Mouse (Mus musculus) midbrain, embryonic 15.5 days (tissue): ENCODE results near the gene Per1. TPM values are rescaled to one million over a fixed set of nuclear protein-coding genes. Genes with fewer than 3 reads are reported as not detected.
A peak's percentile ranks its signal among the peaks of the same experiment; 100 is the strongest.

Experiments
- ATAC-seq: fragments of 200-750 bp; cut with Nextera tagmentation; replicated peaks from 2 replicates; pipeline ENCODE4 v1.8.0; 2017; ENCODE audit warnings: moderate TSS enrichment
- H3K27ac ChIP-seq: fragments of 300-500 bp; sonication (generic); 2 replicates; pipeline ENCODE4 v1.5.1; 2015; ENCODE audit warnings: mild to moderate bottlenecking, inconsistent platforms
- H3K27me3 ChIP-seq: fragments of 300-500 bp; sonication (generic); replicated peaks from 2 replicates; pipeline ENCODE4 v1.6.1; 2015; ENCODE audit warnings: inconsistent platforms
- H3K36me3 ChIP-seq: fragments of 300-500 bp; sonication (generic); replicated peaks from 2 replicates; pipeline ENCODE4 v1.6.1; 2015; ENCODE audit warnings: inconsistent platforms
- H3K4me1 ChIP-seq: fragments of 300-500 bp; sonication (generic); 2 replicates; pipeline ENCODE4 v1.6.1; 2015; ENCODE audit warnings: inconsistent platforms
- H3K4me2 ChIP-seq: fragments of 300-500 bp; sonication (generic); 2 replicates; pipeline ENCODE4 v1.6.1; 2015; ENCODE audit warnings: inconsistent platforms, mild to moderate bottlenecking, moderate library complexity
- H3K4me3 ChIP-seq: fragments of 300-500 bp; sonication (generic); 2 replicates; pipeline ENCODE4 v1.5.1; 2015; ENCODE audit warnings: mild to moderate bottlenecking, inconsistent platforms
- H3K9ac ChIP-seq: fragments of 300-500 bp; sonication (generic); 2 replicates; pipeline ENCODE4 v1.6.1; 2015; ENCODE audit warnings: mild to moderate bottlenecking, inconsistent platforms
- H3K9me3 ChIP-seq: fragments of 300-500 bp; sonication (generic); 2 replicates; pipeline ENCODE4 v1.6.1; 2016; ENCODE audit warnings: inconsistent platforms
- WGBS: fragments of 180-500 bp; shearing (Covaris S2); methylation state at CpG from one replicate; pipeline ENCODE4 v1.1.7; 2015; ENCODE audit warnings: mixed read lengths; 5-methylcytosine and 5-hydroxymethylcytosine counted together
- polyA plus RNA-seq: library from polyadenylated mRNA; unstranded; fragments of >200 nt; fragmentation: Nextera tagmentation; extraction: Ambion mirVana; gene quantifications from 2 replicates; pipeline ENCODE4 v1.2.1, GENCODE M21; 2015

The Per1 gene
- 11.3 and 12.3 TPM in 2 replicates for polyA plus RNA-seq

DNA sequence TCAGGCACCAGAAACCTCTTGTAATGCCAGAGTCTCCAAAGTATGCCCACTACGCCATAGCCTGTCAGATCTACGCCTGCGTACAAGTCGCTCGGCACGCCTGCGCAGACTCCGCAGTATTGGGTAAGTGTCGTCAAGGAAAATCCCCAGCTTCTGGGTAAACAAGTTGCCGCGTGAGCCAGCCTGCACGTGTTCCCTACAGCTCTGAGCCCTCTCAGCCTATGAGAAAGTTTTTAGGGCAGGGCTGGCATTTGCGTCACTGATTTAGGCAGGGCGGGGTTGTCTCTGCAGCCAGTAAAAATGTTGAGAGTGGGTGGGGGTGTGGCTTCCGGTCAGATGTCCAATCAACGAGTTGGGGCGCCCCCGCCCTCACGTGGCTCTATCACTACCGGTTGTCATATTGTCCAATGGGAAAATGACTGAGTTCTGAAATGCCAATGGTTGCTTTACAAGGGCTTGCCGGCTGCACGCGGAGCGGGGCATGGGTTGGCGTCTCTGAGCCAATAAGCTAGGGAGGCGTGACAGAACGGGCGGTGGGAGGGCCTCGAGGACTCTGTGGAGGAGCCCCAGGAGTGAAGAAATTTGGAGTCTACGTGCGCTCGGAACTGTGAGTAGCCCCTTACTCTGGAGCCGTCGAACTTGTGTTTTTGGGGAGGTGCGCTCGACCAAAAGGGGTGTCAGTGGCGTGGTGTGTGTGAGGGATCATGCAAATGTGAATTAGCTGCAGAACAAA is at the start of gene Per1:
Per1 (plus strand) TSS at position 521 of the 733 bp plus-strand sequence.
- Histone ChIP-seq H3K4me2 (peak within 1 kb of the TSS; percentile 82), H3K36me3 (peaks cover 6% of the 10 kb centered on the region; the same call in 1 of the 2 replicates), H3K9me3 (no peaks in the 10 kb centered on the region), H3K27me3 (no peaks in the 10 kb centered on the region), H3K27ac (peak within 1 kb of the TSS; percentile 82), H3K4me3 (peak within 1 kb of the TSS; percentile 47), H3K9ac (peak within 1 kb of the TSS; percentile 46), H3K4me1 (peaks cover 70% of the 10 kb centered on the region)
- peak; percentile 95 for ATAC-seq
- WGBS: under 1% methylated on average over 37 of the region's 37 CpGs

DNA sequence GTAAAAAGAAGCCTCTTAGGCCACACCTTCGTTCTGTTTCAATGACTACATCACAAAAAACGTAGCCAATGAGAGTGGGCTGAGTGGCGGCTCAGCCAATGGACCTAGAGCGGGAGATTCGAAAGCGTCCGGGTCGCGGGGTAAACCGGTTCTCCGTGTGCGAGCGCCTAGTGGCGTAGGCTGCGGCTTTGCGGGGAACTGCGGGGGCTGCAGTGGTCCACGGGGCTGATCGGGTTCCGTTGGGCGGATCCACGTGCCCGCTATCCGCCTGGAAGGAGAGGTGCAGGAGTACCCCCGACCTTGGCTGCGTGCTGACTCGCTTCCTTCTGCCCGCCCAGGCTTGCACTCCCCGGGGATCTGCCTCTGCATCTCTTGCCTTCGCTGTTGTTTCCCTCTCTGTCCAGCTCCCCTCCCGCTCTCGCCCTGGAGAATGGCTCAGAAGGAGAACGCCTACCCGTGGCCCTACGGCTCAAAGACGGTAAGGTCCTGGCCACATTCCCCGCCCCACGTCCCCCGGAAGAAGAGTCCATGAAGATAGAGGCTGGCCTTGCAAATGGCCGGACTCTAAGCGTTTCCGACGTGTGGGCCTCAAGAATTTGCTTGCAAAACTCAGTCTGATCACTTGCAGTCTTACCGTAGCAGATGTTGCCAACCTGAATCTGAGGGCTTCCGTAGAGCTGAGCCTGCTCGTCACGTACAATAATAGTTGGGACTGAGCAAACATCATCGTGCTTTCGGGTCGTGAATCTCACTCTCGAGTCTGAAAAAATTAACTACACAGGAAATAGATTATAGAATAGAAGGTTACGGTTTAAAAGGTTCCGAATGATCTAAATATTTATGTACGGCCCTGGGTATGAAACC is 49.3 kb upstream of the Per1 start, which contains the start of gene Aurkb:
Aurkb (plus strand) TSS at position 117 of the 864 bp plus-strand sequence.
- WGBS: 1% methylated on average over 54 of the region's 54 CpGs
- Histone ChIP-seq H3K27me3 (no peaks in the 10 kb centered on the region), H3K27ac (0 out of 2 replicates have a peak within 1 kb of the TSS, but pooled peaks have one; percentile 2), H3K9ac (peak within 1 kb of the TSS; percentile 15; the same call in 1 of the 2 replicates), H3K9me3 (no peaks in the 10 kb centered on the region), H3K36me3 (no peaks in the 10 kb centered on the region), H3K4me1 (peaks cover 13% of the 10 kb centered on the region), H3K4me2 (peak within 1 kb of the TSS; percentile 98), H3K4me3 (peak within 1 kb of the TSS; percentile 56)
- peak; percentile 64 for ATAC-seq

DNA sequence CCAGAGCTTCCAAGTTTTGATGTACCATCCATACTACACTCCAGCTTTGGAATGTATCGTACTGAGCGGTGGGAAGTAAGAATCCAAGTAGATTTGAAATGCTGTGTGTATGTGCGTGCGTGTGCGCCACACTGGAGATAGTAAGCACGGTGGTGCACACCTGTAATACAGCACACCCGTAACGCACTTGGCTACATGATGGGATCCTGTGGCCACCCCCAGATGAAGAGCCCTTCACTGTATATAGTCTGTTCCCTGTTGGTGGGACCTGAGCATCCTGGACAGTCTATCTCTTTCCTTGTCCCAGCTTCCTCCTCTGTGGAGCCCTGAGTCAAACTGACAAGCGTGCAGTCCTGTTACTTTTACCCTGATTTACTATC is 48.6 kb upstream of the Per1 start:
- H3K9me3 ChIP-seq: no peaks in the 10 kb centered on the region
- no peaks in the 10 kb centered on the region for H3K36me3 ChIP-seq
- no peaks in the 10 kb centered on the region for H3K27me3 ChIP-seq
- 17% methylated on average over 9 of the region's 9 CpGs for WGBS
- peak overlapping the region; percentile 98 for H3K4me2 ChIP-seq
- H3K4me3 ChIP-seq: peak overlapping the region; percentile 56
- H3K27ac ChIP-seq: no peak overlapping the region
- ATAC-seq: no peak
- H3K9ac ChIP-seq: no peak overlapping the region
- peaks cover 13% of the 10 kb centered on the region for H3K4me1 ChIP-seq

DNA sequence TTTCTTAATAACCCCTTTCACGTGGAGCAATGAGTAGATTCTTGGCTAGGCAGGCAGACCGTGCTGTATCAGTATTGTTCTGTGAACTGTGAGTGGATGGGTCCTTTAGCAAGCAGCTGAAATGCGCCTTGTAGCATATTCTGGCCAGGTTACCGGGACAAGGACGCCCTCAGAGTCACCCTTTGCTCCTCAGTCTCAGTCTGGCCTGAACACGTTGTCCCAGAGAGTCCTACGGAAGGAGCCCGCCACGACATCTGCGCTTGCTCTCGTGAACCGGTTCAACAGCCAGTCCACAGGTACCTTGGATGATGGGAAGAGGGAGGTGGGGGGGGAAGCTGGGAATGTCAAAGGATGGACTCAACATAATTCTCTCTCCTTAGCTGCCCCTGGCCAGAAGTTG is 47.4 kb upstream of the Per1 start:
- Histone ChIP-seq H3K36me3 (no peaks in the 10 kb centered on the region), H3K4me1 (peaks cover 13% of the 10 kb centered on the region), H3K4me2 (no peak overlapping the region), H3K27ac (no peak overlapping the region), H3K9me3 (no peaks in the 10 kb centered on the region), H3K27me3 (no peaks in the 10 kb centered on the region), H3K9ac (no peak overlapping the region), H3K4me3 (no peak overlapping the region)
- ATAC-seq: no peak
- WGBS: 90% methylated on average over 12 of the region's 12 CpGs

DNA sequence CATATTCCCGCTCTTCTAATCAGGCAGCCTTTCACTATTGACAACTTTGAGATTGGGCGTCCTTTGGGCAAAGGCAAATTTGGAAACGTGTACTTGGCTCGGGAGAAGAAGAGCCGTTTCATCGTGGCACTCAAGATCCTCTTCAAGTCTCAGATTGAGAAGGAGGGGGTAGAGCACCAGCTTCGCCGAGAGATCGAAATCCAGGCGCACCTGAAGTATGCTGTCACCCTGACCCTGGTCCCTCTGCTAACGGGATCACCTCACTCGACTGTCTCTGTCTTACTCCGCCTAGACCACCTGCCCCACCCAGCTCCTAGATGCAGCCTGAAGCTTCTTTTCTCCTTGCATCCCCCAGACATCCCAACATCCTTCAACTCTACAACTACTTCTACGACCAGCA is 46.9 kb upstream of the Per1 start:
- no peak overlapping the region for H3K4me2 ChIP-seq
- H3K9me3 ChIP-seq: no peaks in the 10 kb centered on the region
- 94% methylated on average over 14 of the region's 14 CpGs for WGBS
- H3K9ac ChIP-seq: no peak overlapping the region
- no peak overlapping the region for H3K27ac ChIP-seq
- H3K4me3 ChIP-seq: no peak overlapping the region
- peaks cover 13% of the 10 kb centered on the region for H3K4me1 ChIP-seq
- ATAC-seq: no peak
- no peaks in the 10 kb centered on the region for H3K36me3 ChIP-seq
- H3K27me3 ChIP-seq: no peaks in the 10 kb centered on the region

DNA sequence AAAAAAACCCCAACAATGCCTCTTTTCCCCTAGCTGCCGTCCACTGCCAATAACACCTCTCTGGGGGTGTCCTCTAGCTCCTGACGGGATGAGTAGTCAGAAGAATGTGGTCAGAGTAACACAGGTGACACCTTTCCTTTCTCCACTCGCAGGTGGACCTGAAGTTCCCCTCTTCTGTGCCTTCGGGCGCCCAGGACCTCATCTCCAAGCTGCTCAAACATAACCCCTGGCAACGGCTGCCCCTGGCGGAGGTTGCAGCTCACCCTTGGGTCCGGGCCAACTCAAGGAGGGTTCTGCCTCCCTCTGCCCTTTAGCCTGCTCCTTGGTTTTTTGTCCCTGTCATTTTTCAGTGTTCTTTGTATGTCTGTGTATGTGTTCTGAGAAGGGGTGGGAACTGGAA is 44.3 kb upstream of the Per1 start:
- ATAC-seq: no peak

DNA sequence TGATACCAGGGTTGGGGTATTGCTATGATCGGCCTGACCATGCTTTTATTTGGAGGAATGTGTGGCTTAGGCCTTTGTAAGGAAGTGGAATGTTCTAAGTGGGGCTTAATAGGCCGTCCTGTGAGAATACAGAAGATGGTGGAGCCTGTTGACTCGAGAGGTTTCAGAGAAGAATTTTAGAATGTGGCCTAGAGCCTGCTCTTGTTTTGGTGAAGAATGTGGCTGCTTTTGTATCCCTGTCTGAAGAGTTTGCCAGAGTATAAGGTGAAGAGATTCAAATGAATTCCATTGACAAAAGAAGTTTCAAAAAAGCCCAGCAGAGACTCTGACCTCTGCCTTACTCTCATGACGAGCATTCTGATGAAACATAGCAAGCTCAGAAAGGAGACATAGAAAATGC is 43.2 kb upstream of the Per1 start:
- Histone ChIP-seq H3K9ac (no peak overlapping the region), H3K27ac (no peak overlapping the region), H3K27me3 (no peaks in the 10 kb centered on the region), H3K4me1 (peaks cover 1% of the 10 kb centered on the region; the same call in 1 of the 2 replicates), H3K9me3 (no peaks in the 10 kb centered on the region), H3K36me3 (no peaks in the 10 kb centered on the region), H3K4me2 (no peak overlapping the region), H3K4me3 (no peak overlapping the region)
- WGBS: 46% methylated on average over 4 of the region's 4 CpGs
- no peak for ATAC-seq

More for the DNA sequence above, 44.3 kb upstream of the Per1 start:
- Histone ChIP-seq H3K4me2 (no peak overlapping the region), H3K27me3 (no peaks in the 10 kb centered on the region), H3K4me3 (no peak overlapping the region), H3K4me1 (peaks cover 12% of the 10 kb centered on the region), H3K36me3 (no peaks in the 10 kb centered on the region), H3K9me3 (no peaks in the 10 kb centered on the region), H3K27ac (no peak overlapping the region), H3K9ac (no peak overlapping the region)
- 87% methylated on average over 8 of the region's 8 CpGs for WGBS

DNA sequence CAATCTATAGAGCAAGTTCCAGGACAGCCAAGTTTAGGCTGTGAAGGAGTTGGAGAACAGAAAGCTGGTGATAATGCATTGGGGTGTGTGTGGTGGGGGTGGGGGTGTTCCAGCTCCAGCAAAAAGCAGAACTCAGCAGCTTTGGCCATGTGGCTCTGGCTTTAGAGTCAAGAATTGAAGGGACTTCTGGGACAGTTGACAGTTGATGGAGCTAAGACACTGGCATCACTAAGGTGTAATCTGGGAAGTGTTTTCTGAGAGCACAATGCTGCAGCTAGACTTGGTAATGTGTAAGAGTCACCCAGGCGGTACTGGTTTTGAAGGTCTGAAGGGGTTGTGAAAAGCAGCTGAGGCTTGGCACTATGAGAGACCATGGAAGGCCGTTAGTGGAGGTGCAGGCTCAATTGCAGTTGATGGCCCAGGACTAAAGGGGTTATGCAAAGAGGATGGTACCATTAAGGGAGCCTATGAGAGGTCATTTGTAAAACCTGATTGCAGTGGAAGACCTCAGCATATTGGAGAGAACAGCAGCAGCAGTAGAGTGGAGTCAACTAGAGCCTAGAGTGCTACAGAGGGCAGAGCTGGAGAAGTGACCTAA is 42.1 kb upstream of the Per1 start:
- no peak overlapping the region for H3K4me2 ChIP-seq
- H3K4me1 ChIP-seq: peaks cover 2% of the 10 kb centered on the region; the same call in 1 of the 2 replicates
- ATAC-seq: no peak
- H3K27ac ChIP-seq: no peak overlapping the region
- no peak overlapping the region for H3K4me3 ChIP-seq
- no peaks in the 10 kb centered on the region for H3K27me3 ChIP-seq
- H3K36me3 ChIP-seq: no peaks in the 10 kb centered on the region
- H3K9me3 ChIP-seq: no peaks in the 10 kb centered on the region
- no peak overlapping the region for H3K9ac ChIP-seq
- 96% methylated on average over 2 of the region's 2 CpGs for WGBS

DNA sequence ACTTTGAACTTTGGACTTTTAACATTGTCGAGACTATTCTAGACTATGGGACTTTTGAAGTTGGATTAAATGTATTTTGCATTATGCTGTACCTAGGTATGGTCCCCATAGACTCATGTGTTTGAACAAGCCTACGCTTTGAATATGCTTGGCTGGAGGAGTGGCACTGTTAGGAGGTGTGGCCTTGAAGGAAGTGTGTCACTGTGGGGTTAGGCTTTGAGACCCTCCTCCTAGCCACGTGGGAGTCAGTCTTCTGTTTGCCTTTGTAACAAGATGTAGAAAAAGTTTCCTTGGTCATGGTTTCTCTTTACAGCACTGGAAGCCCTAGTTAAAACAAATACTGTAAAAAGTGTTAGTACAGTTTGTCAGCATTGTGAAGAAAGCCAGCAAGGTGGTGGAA is 41.2 kb upstream of the Per1 start:
- peaks cover 11% of the 10 kb centered on the region for H3K4me1 ChIP-seq
- no peak for ATAC-seq
- no peak overlapping the region for H3K9ac ChIP-seq
- WGBS: 76% methylated on average over 3 of the region's 3 CpGs
- H3K36me3 ChIP-seq: no peaks in the 10 kb centered on the region
- H3K4me3 ChIP-seq: no peak overlapping the region
- H3K4me2 ChIP-seq: no peak overlapping the region
- no peaks in the 10 kb centered on the region for H3K9me3 ChIP-seq
- H3K27me3 ChIP-seq: no peaks in the 10 kb centered on the region
- H3K27ac ChIP-seq: no peak overlapping the region

DNA sequence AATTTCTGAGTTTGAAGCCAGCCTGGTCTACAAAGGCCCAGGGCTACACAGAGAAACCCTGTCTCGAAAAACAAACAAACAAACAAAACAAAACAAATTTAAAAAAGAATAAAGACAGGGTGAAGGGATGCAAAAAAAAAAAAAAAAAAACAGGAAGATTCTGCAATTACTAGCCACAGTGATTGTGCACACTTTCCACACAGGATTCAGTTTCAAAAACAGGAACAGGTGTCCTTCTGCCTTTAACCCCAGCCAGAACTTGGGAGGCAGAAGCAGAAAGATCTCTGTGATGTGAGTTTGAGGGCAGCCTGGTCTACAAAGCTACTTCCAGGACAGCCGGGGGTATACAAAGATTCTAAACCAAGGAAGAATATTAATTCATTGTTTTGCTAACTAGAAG is 36.8 kb upstream of the Per1 start:
- Histone ChIP-seq H3K36me3 (no peaks in the 10 kb centered on the region), H3K9me3 (no peaks in the 10 kb centered on the region), H3K4me1 (peaks cover 30% of the 10 kb centered on the region), H3K27me3 (no peaks in the 10 kb centered on the region), H3K4me2 (peak overlapping the region; percentile 92), H3K9ac (peak overlapping the region; percentile 62), H3K27ac (peak overlapping the region; percentile 95), H3K4me3 (peak overlapping the region; percentile 84)
- WGBS: 76% methylated on average over 2 of the region's 2 CpGs
- ATAC-seq: no peak

DNA sequence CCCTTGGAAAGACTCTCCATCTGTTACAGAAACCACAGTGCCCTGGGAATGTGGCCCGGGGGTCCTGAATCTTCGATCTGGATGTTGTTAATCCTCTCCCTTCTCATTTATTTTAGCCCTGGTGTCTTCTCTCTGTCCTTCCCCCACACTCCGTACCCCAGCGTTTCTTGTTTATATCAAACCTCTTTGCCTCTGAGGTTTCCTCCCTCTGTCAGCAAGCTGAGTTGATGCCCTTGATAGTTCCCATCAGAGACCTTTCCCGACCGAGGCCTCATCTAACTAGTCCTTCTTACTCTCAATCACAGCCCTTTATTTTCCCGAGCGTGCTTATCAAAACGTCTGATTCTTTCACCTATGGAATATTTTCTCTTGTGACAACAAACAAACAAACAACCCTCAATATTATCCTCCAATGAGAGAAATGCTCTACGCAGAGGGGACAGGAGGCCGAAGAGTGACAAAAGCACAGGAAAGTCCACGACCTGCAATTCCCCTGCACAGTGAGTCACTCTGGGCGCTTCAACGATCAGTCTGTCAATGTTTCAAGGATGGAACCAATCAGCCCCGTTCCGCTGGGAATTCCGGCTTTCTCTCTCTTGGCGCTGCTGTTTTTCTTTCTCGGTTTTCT is 36.2 kb upstream of the Per1 start:
- Histone ChIP-seq H3K4me2 (peak overlapping the region; percentile 92), H3K4me3 (peak overlapping the region; percentile 84), H3K27ac (peak overlapping the region; percentile 95), H3K9me3 (no peaks in the 10 kb centered on the region), H3K27me3 (no peaks in the 10 kb centered on the region), H3K36me3 (no peaks in the 10 kb centered on the region), H3K9ac (peak overlapping the region; percentile 62), H3K4me1 (peaks cover 31% of the 10 kb centered on the region)
- under 1% methylated on average over 19 of the region's 19 CpGs for WGBS
- peak; percentile 9 for ATAC-seq
